Mouse (Mus musculus) CH12.LX (cell line): ENCODE results near the gene Casz1. TPM values are rescaled to one million over a fixed set of nuclear protein-coding genes. Genes with fewer than 3 reads are reported as not detected.

Experiments used
- DNase-seq: peaks from one replicate; pipeline ENCODE4 v3.0.0-alpha.2; 2013; ENCODE audit errors: extremely low read depth
- H3K27ac ChIP-seq: 2 replicates; pipeline ENCODE4 v1.5.1; 2012; ENCODE audit warnings: low read depth, mild to moderate bottlenecking, control low read depth, moderate library complexity; ENCODE audit not compliant: insufficient read depth
- H3K27me3 ChIP-seq: replicated peaks from 2 replicates; pipeline ENCODE3; 2012; ENCODE audit warnings: inconsistent platforms
- H3K36me3 ChIP-seq, 2 experiments: replicated peaks in 1 of 2; 2 replicates each; pipeline versions ENCODE3 to v1.6.1; 2012; ENCODE audit warnings: inconsistent platforms in 1 of 2, low read length in 1 of 2, mild to moderate bottlenecking in 1 of 2, mixed read lengths in 1 of 2, moderate library complexity in 1 of 2; ENCODE audit not compliant: control insufficient read depth in 1 of 2, insufficient read depth in 1 of 2
- H3K4me1 ChIP-seq, 2 experiments: 2 replicates each; pipeline ENCODE4 v1.6.1; 2012; ENCODE audit warnings: inconsistent platforms in 1 of 2, moderate library complexity in 1 of 2; ENCODE audit not compliant: insufficient read depth in 2 of 2, control insufficient read depth in 1 of 2
- H3K4me2 ChIP-seq: 2 replicates; pipeline ENCODE4 v1.6.1; 2012; ENCODE audit warnings: low read depth, mild to moderate bottlenecking, control low read depth; ENCODE audit not compliant: poor library complexity, insufficient read depth, severe bottlenecking
- H3K4me3 ChIP-seq, 3 experiments: fragments of 150-350 bp in 1 of 3; sonication (generic) in 1 of 3; replicated peaks in 1 of 3; 2 replicates each; pipeline versions ENCODE3 to v1.5.1; 2011 to 2012; ENCODE audit warnings: low read depth in 2 of 3, low read length in 2 of 3, mild to moderate bottlenecking in 2 of 3, moderate library complexity in 2 of 3, control low read depth in 1 of 3, improper control_type of control experiment in 1 of 3, inconsistent platforms in 1 of 3, mixed read lengths in 1 of 3; ENCODE audit not compliant: poor library complexity in 1 of 3
- H3K79me2 ChIP-seq: replicated peaks from 2 replicates; pipeline ENCODE4 v1.6.1; 2012; ENCODE audit warnings: mild to moderate bottlenecking, moderate library complexity; ENCODE audit not compliant: control insufficient read depth, poor library complexity, insufficient read depth, severe bottlenecking; ENCODE audit errors: extremely low read depth
- H3K9ac ChIP-seq: 2 replicates; pipeline ENCODE4 v1.6.1; 2012; ENCODE audit warnings: low read depth, mild to moderate bottlenecking, control low read depth, moderate library complexity; ENCODE audit not compliant: insufficient read depth
- H3K9me3 ChIP-seq: replicated peaks from 2 replicates; pipeline ENCODE3; 2012; ENCODE audit warnings: low read length, inconsistent platforms, mixed read lengths
- CHD1 ChIP-seq: IDR thresholded peaks from 2 replicates; pipeline ENCODE4 v1.6.1; 2012; ENCODE audit warnings: low read depth, low read length, improper control_type of control experiment, inconsistent platforms
- CHD2 ChIP-seq: IDR thresholded peaks from 2 replicates; pipeline ENCODE4 v1.6.1; 2011; ENCODE audit warnings: low read length, improper control_type of control experiment
- ETS1 ChIP-seq: conservative IDR thresholded peaks from 2 replicates; pipeline ENCODE4 v1.6.1; 2012; ENCODE audit warnings: low read depth, mild to moderate bottlenecking, inconsistent platforms, low read length, improper control_type of control experiment, moderate library complexity
- GABPA ChIP-seq: IDR thresholded peaks from 2 replicates; pipeline ENCODE4 v1.6.1; 2012; ENCODE audit warnings: low read depth, low read length, improper control_type of control experiment, inconsistent platforms; ENCODE audit not compliant: insufficient replicate concordance
- JUN ChIP-seq: IDR thresholded peaks from 2 replicates; pipeline ENCODE4 v1.6.1; 2011; ENCODE audit warnings: low read depth, mild to moderate bottlenecking, low read length, improper control_type of control experiment, moderate library complexity; ENCODE audit not compliant: insufficient read depth
- KAT2A ChIP-seq: IDR thresholded peaks from 2 replicates; pipeline ENCODE4 v1.6.1; 2012; ENCODE audit warnings: low read length, improper control_type of control experiment, inconsistent platforms; ENCODE audit not compliant: insufficient replicate concordance
- MAFK ChIP-seq: IDR thresholded peaks from 2 replicates; pipeline ENCODE4 v1.6.1; 2011; ENCODE audit warnings: low read length, improper control_type of control experiment; ENCODE audit not compliant: insufficient replicate concordance
- MAZ ChIP-seq: IDR thresholded peaks from 2 replicates; pipeline ENCODE4 v1.6.1; 2012; ENCODE audit warnings: low read depth, mild to moderate bottlenecking, inconsistent platforms, low read length, improper control_type of control experiment, moderate library complexity
- MXI1 ChIP-seq: IDR thresholded peaks from 2 replicates; pipeline ENCODE4 v1.6.1; 2011; ENCODE audit warnings: mild to moderate bottlenecking, low read depth, low read length, improper control_type of control experiment
- NELFE ChIP-seq: IDR thresholded peaks from 2 replicates; pipeline ENCODE4 v1.6.1; 2011; ENCODE audit warnings: low read depth, low read length, improper control_type of control experiment
- PAX5 ChIP-seq: IDR thresholded peaks from 2 replicates; pipeline ENCODE4 v1.6.1; 2012; ENCODE audit warnings: low read length, inconsistent platforms, mixed read lengths
- POLR2A ChIP-seq: IDR thresholded peaks from 2 replicates; pipeline ENCODE4 v1.6.1; 2011; ENCODE audit warnings: low read depth, mild to moderate bottlenecking, improper control_type of control experiment, low read length
- POLR2AphosphoS2 ChIP-seq: IDR thresholded peaks from 2 replicates; pipeline ENCODE4 v1.6.1; 2011; ENCODE audit warnings: low read depth, low read length, improper control_type of control experiment
- RCOR1 ChIP-seq: conservative IDR thresholded peaks from 2 replicates; pipeline ENCODE4 v1.6.1; 2012; ENCODE audit warnings: low read depth, mild to moderate bottlenecking, inconsistent platforms, low read length, improper control_type of control experiment
- SIN3A ChIP-seq: IDR thresholded peaks from 2 replicates; pipeline ENCODE4 v1.6.1; 2012; ENCODE audit warnings: low read length, improper control_type of control experiment, inconsistent platforms
- SMC3 ChIP-seq: IDR thresholded peaks from 2 replicates; pipeline ENCODE4 v1.6.1; 2011; ENCODE audit warnings: low read depth, low read length, improper control_type of control experiment
- TBP ChIP-seq: conservative IDR thresholded peaks from 2 replicates; pipeline ENCODE4 v1.6.1; 2011; ENCODE audit warnings: low read depth, low read length, improper control_type of control experiment
- TCF12 ChIP-seq: IDR thresholded peaks from 2 replicates; pipeline ENCODE4 v1.6.1; 2014; ENCODE audit warnings: low read depth, mild to moderate bottlenecking, inconsistent platforms, low read length, improper control_type of control experiment
- UBTF ChIP-seq: IDR thresholded peaks from 2 replicates; pipeline ENCODE4 v1.6.1; 2012; ENCODE audit warnings: low read depth, mild to moderate bottlenecking, inconsistent platforms, low read length, improper control_type of control experiment, moderate library complexity
- USF1 ChIP-seq: IDR thresholded peaks from 2 replicates; pipeline ENCODE4 v1.6.1; 2014; ENCODE audit warnings: low read depth, mild to moderate bottlenecking, inconsistent platforms, low read length, improper control_type of control experiment
- dilution Hi-C: fragments of 300-500 bp; cut with MboI; formaldehyde crosslinking; loops from 2 replicates; pipeline ENCODE4 v1.14.3; 2020; ENCODE audit warnings: low sequenced_read_pairs; ENCODE audit not compliant: extremely low pct_unique_long_range_greater_than_20kb, extremely low pct_ligation_motif_present
- in situ Hi-C: fragments of 300-500 bp; cut with MboI; formaldehyde crosslinking; loops from 3 replicates; pipeline ENCODE4 v1.14.3; 2019; ENCODE audit warnings: low sequenced_read_pairs, low pct_ligation_motif_present, low pct_unique_long_range_greater_than_20kb, mixed read lengths
- polyA plus RNA-seq: library from polyadenylated mRNA; unstranded; fragments of >175 nt; gene quantifications from 2 replicates; pipeline ENCODE4 v1.2.1, GENCODE M21; 2012; ENCODE audit warnings: low read depth; ENCODE audit not compliant: insufficient read length
- total RNA-seq, 2 experiments: library from RNA; depleted of rRNA; stranded (reverse); fragments of 300-350 nt in 1 of 2; fragments of >200 nt in 1 of 2; gene quantifications; 2 replicates each; pipeline ENCODE4 v1.2.3; 2012 to 2014

The Casz1 gene
- total and polyA plus RNA-seq, 3 experiments, result 0.12 to 0.36 (median 0.17) TPM

GRCm38 (mm10) chr4:148854093-148854492, 49.9 kb downstream of the Casz1 start:
- no peaks in the 10 kb centered on the region for H3K36me3 ChIP-seq
- TF ChIP-seq SMC3 (no peak), MAZ (no peak), MAFK (no peak), USF1 (no peak), POLR2A (no peak), ETS1 (no peak), JUN (no peak), GABPA (no peak), CHD2 (no peak), CHD1 (no peak), TBP (no peak), MXI1 (no peak), RCOR1 (no peak), SIN3A (no peak), KAT2A (no peak), POLR2AphosphoS2 (no peak), NELFE (no peak), TCF12 (no peak), UBTF (no peak)
- no peak for DNase-seq
- no peak overlapping the region for H3K4me3 ChIP-seq
- H3K27me3 ChIP-seq, result peaks cover 73% of the 10 kb centered on the region
- H3K9ac ChIP-seq, result no peak overlapping the region
- in situ Hi-C loops (no loop called here), dilution Hi-C loops (no loop called here)
- H3K9me3 ChIP-seq, result no peaks in the 10 kb centered on the region
- H3K4me1 ChIP-seq, result peaks cover 0 to 3% of the 10 kb centered on the region in 2 experiments; a peak in 1 of 4 replicates
- no peak overlapping the region for H3K27ac ChIP-seq
- H3K4me2 ChIP-seq, result no peak overlapping the region
- H3K79me2 ChIP-seq, result no peaks in the 10 kb centered on the region

GRCm38 (mm10) chr4:148855527-148855926, 51.3 kb downstream of the Casz1 start:
- no peak overlapping the region for H3K27ac ChIP-seq
- peaks cover 73% of the 10 kb centered on the region for H3K27me3 ChIP-seq
- H3K4me1 ChIP-seq, result no peaks in the 10 kb centered on the region
- no peaks in the 10 kb centered on the region for H3K9me3 ChIP-seq
- no peak overlapping the region for H3K4me2 ChIP-seq
- dilution Hi-C loops, result no loop called here
- DNase-seq, result no peak
- H3K4me3 ChIP-seq, result no peak overlapping the region
- in situ Hi-C loops, result no loop called here
- no peak overlapping the region for H3K9ac ChIP-seq
- no peaks in the 10 kb centered on the region for H3K36me3 ChIP-seq
- no peak for TF ChIP-seq MAZ
- TF ChIP-seq MXI1, result no peak
- TF ChIP-seq MAFK, result no peak
- TF ChIP-seq PAX5, result no peak
- no peaks in the 10 kb centered on the region for H3K79me2 ChIP-seq
